ENCODE assay signal across 20 mouse cellular contexts in the genomic region with DNA sequence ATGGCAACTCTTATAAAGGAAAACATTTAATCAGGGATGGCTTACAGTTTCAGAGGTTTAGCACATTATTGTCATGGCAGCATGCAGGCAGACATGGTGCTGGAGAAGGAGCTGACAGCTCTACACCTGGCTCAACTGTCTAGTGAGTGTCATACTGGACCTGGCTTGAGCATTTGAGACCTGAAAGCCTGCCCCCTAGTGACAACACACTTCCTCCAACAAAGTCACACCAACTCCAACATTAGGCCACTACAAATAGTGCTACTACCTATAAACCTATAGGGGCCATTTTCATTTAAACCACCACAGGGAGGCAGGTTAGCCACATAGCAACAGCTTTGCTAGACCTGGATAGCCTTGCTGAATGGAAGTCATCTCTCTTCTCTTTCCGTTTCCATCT. TPM values are rescaled to one million over a fixed set of nuclear protein-coding genes. Genes with fewer than 3 reads are reported as not detected.
DNase-seq lines count a peak whose midpoint lies in the region; ATAC-seq and TF ChIP-seq lines count a peak whose summit lies in the region.
"Had no signal": no experiment of that assay in that cellular context is flagged by ENCODE, and none has a peak within 500 bp of the region (broad histone marks: within the 10 kb centered on the region; RNA-seq: fewer than 3 reads in every experiment).

No protein-coding gene starts in this region.

- no peaks in the 10 kb centered on the region for H3K27me3 ChIP-seq in kidney, adult 2 months (replicated peaks; ENCODE audit: control insufficient read depth, insufficient read depth, low read length)
- H3K27me3 ChIP-seq: forebrain, embryonic 12.5 days; heart, embryonic 15.5 days; limb, embryonic 13.5 days; midbrain, embryonic 15.5 days had no signal

- H3K4me1 ChIP-seq in kidney, adult 2 months (ENCODE audit: control insufficient read depth, insufficient read depth, low read length), result no peaks in the 10 kb centered on the region
- H3K4me1 ChIP-seq: forebrain, embryonic 12.5 days; limb, embryonic 13.5 days; megakaryocyte, embryonic 14.5 days had no signal

- 93% methylated on average over 1 of the region's 1 CpGs for WGBS in kidney, adult 2 months

- no peak for TF ChIP-seq POLR2A in kidney, adult 2 months (IDR thresholded peaks at IDR 0.05; ENCODE audit: low read depth, low read length)

- no peaks in the 10 kb centered on the region for H3K36me3 ChIP-seq in kidney, adult 2 months (ENCODE audit: control insufficient read depth, insufficient read depth, low read length)
- H3K36me3 ChIP-seq: forebrain, embryonic 12.5 days; heart, embryonic 15.5 days; limb, embryonic 13.5 days; midbrain, embryonic 15.5 days had no signal

- no peak for ATAC-seq in activated CD4-positive, CD25-positive, alpha-beta regulatory T cell, adult 4 months
- no peak for ATAC-seq in erythroid progenitor cell, adult 5-6 weeks (replicated peaks; ENCODE audit: low FRiP score, poor library complexity, severe bottlenecking)
- ATAC-seq: inflammation-experienced regulatory T-cells, adult 6 months; midbrain, embryonic 15.5 days had no signal

- H3K4me3 ChIP-seq in kidney, adult 2 months (ENCODE audit: insufficient read depth, low read depth, low read length), result no peak overlapping the region
- H3K4me3 ChIP-seq: forebrain, embryonic 12.5 days; heart, embryonic 15.5 days; limb, embryonic 13.5 days; megakaryocyte, embryonic 14.5 days; midbrain, embryonic 15.5 days had no signal

- H3K27ac ChIP-seq in kidney, adult 2 months (ENCODE audit: insufficient read depth, low read depth, low read length), result no peak overlapping the region
- H3K27ac ChIP-seq: forebrain, embryonic 12.5 days; heart, embryonic 15.5 days; limb, embryonic 13.5 days; midbrain, embryonic 15.5 days had no signal

- DNase-seq in kidney, adult 2 months, result no peak
- DNase-seq in kidney, adult 18-20 months, result no peak
- DNase-seq in thymus, postnatal 14 days, result peak; percentile 21
- DNase-seq in thymus, postnatal 10 days (ENCODE audit: low spot score in 2 of 2), result no peak
- DNase-seq in ZHBTc4 (ENCODE audit: low read depth, low spot score), result peak; percentile 81
- no peak for DNase-seq in cerebellum, adult 18-20 months
- DNase-seq: cerebellum, adult 11 months; cerebellum, postnatal 25 days; gastrocnemius, postnatal 25 days; kidney, postnatal 10 days; lung, embryonic 14.5 days; thymus, adult 2 months had no signal

- peak; percentile 47 for TF ChIP-seq CTCF in kidney, adult 2 months (conservative IDR thresholded peaks at IDR 0.05; ENCODE audit: insufficient read depth, insufficient read length, low read depth, low read length)

RNA-seq across cellular contexts. Expression of gene Ywhaq, which starts 24.4 kb away (rescaled TPM):
- polyA plus RNA-seq in kidney, adult 2 months (2012; rRNA removed), result 71.7 and 83.4 TPM in 2 replicates
- polyA plus RNA-seq in activated CD4-positive, CD25-positive, alpha-beta regulatory T cell, adult 4 months (2017; shearing (Covaris generic)), result 100 to 1,000 TPM; 229 to 245 TPM
- 105 and 127 TPM in 2 replicates for total RNA-seq in erythroid progenitor cell, adult 5-6 weeks (2015; ENCODE audit: low replicate concordance)
- 72.7 and 79.3 TPM in 2 replicates for total RNA-seq in erythroid progenitor cell, adult 5-6 weeks (2017; ENCODE audit: low replicate concordance)

Comparison
In these comparisons a context has a peak if more than half of its experiments do, and no peak if none do; other contexts are left out.
1. DNase-seq: peak in thymus, postnatal 14 days (single experiment) and ZHBTc4 (single experiment); none in kidney, adult 2 months (single experiment), kidney, adult 18-20 months (single experiment), thymus, postnatal 10 days (0 of 2) and cerebellum, adult 18-20 months (0 of 2).